10 mouse cellular contexts compared by ENCODE assay signal in the genomic region with DNA sequence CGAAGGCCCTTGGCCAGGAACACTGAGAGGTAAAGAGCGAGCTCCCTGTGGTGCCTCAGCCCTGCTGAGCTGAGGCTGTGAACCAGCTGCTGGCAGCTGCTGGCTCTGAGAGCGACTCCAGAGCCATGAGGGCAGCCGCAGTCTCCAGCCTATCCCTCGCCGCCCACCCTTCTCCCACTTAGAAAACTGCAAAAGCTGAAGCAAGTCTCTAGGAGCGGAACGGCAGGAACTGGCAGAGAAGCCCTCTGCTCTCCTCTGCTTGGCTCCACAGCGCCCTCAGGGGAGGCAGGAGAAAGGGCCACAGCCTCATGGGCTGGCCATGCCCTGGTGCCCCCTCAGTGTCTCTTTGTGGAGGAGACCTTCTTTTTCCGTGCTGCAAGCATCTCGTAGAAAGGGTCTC. TPM values are rescaled to one million over a fixed set of nuclear protein-coding genes. Genes with fewer than 3 reads are reported as not detected.
A peak's percentile ranks its signal among the peaks of the same experiment; 100 is the strongest.
DNase-seq lines count a peak whose midpoint lies in the region; ATAC-seq and TF ChIP-seq lines count a peak whose summit lies in the region.
"Had no signal": no experiment of that assay in that cellular context is flagged by ENCODE, and none has a peak within 500 bp of the region (broad histone marks: within the 10 kb centered on the region; RNA-seq: fewer than 3 reads in every experiment).

No protein-coding gene starts in this region.

- H3K27me3 ChIP-seq in heart, embryonic 13.5 days (replicated peaks): no peaks in the 10 kb centered on the region
- no peaks in the 10 kb centered on the region for H3K27me3 ChIP-seq in liver, embryonic 14.5 days (ENCODE audit: control insufficient read depth, insufficient read depth, low read length)
- no peaks in the 10 kb centered on the region for H3K27me3 ChIP-seq in liver, embryonic 12.5 days (replicated peaks)
- H3K27me3 ChIP-seq in intestine, embryonic 14.5 days (replicated peaks; ENCODE audit: control insufficient read depth, insufficient read depth, low read length): no peaks in the 10 kb centered on the region
- H3K27me3 ChIP-seq in stomach, embryonic 15.5 days (replicated peaks): no peaks in the 10 kb centered on the region
- H3K27me3 ChIP-seq: CH12.LX had no signal

- ATAC-seq in heart, embryonic 13.5 days (ENCODE audit: extremely low read depth, insufficient number of reproducible peaks, low FRiP score, low TSS enrichment): no peak
- no peak for ATAC-seq in liver, embryonic 14.5 days (ENCODE audit: insufficient read depth)
- ATAC-seq in liver, embryonic 12.5 days: no peak
- ATAC-seq in intestine, embryonic 14.5 days (replicated peaks; ENCODE audit: low FRiP score, low TSS enrichment, low read depth): no peak
- ATAC-seq in stomach, embryonic 15.5 days (ENCODE audit: insufficient read depth, low FRiP score, low read depth): 0 out of 2 replicates have a peak, but pooled peaks have one; percentile 13

- TF ChIP-seq CTCF in liver, embryonic 14.5 days (IDR thresholded peaks at IDR 0.05; ENCODE audit: low read depth): peak; percentile 13; the same call in 1 of the 2 replicates

- H3K9me3 ChIP-seq in heart, embryonic 13.5 days: no peaks in the 10 kb centered on the region
- no peaks in the 10 kb centered on the region for H3K9me3 ChIP-seq in liver, embryonic 14.5 days (ENCODE audit: control insufficient read depth, low read length)
- H3K9me3 ChIP-seq in liver, embryonic 12.5 days (replicated peaks): no peaks in the 10 kb centered on the region
- H3K9me3 ChIP-seq in intestine, embryonic 14.5 days (ENCODE audit: control insufficient read depth, low read length): no peaks in the 10 kb centered on the region
- no peaks in the 10 kb centered on the region for H3K9me3 ChIP-seq in stomach, embryonic 15.5 days

- peaks cover 78% of the 10 kb centered on the region for H3K36me3 ChIP-seq in heart, embryonic 13.5 days
- no peaks in the 10 kb centered on the region for H3K36me3 ChIP-seq in liver, embryonic 14.5 days (replicated peaks; ENCODE audit: control insufficient read depth, insufficient read depth, low read depth)
- H3K36me3 ChIP-seq in liver, embryonic 12.5 days: peaks cover 21% of the 10 kb centered on the region
- H3K36me3 ChIP-seq in intestine, embryonic 14.5 days (ENCODE audit: control insufficient read depth, insufficient read depth, low read length): peaks cover 65% of the 10 kb centered on the region
- peaks cover 7% of the 10 kb centered on the region; the same call in 1 of the 2 replicates for H3K36me3 ChIP-seq in stomach, embryonic 15.5 days

- H3K4me2 ChIP-seq in heart, embryonic 13.5 days: no peak overlapping the region
- no peak overlapping the region for H3K4me2 ChIP-seq in liver, embryonic 14.5 days (ENCODE audit: low read depth)
- H3K4me2 ChIP-seq in liver, embryonic 12.5 days: no peak overlapping the region
- H3K4me2 ChIP-seq in intestine, embryonic 14.5 days (ENCODE audit: low read length): no peak overlapping the region
- H3K4me2 ChIP-seq in stomach, embryonic 15.5 days: no peak overlapping the region

- WGBS in heart, embryonic 13.5 days: 47% methylated on average over 11 of the region's 11 CpGs
- WGBS in liver, embryonic 14.5 days (ENCODE audit: insufficient replicate concordance): 66% methylated on average over 11 of the region's 11 CpGs
- 75% methylated on average over 11 of the region's 11 CpGs for WGBS in liver, embryonic 12.5 days (ENCODE audit: insufficient replicate concordance)
- WGBS in intestine, embryonic 14.5 days: 44% methylated on average over 11 of the region's 11 CpGs
- 49% methylated on average over 11 of the region's 11 CpGs for WGBS in stomach, embryonic 15.5 days

- TF ChIP-seq EP300 in liver, embryonic 14.5 days (IDR thresholded peaks at IDR 0.05; ENCODE audit: low read depth): no peak

- H3K4me3 ChIP-seq in heart, embryonic 13.5 days: no peak overlapping the region
- no peak overlapping the region for H3K4me3 ChIP-seq in liver, embryonic 14.5 days (ENCODE audit: insufficient read depth in 1 of 2, low read depth in 2 of 2, low read length in 2 of 2)
- H3K4me3 ChIP-seq in liver, embryonic 12.5 days: no peak overlapping the region
- no peak overlapping the region for H3K4me3 ChIP-seq in intestine, embryonic 14.5 days (ENCODE audit: low read depth, low read length)
- H3K4me3 ChIP-seq in stomach, embryonic 15.5 days (replicated peaks): no peak overlapping the region

- peaks cover 75% of the 10 kb centered on the region for H3K4me1 ChIP-seq in heart, embryonic 13.5 days
- H3K4me1 ChIP-seq in liver, embryonic 14.5 days (replicated peaks; ENCODE audit: control insufficient read depth in 2 of 2, insufficient read depth in 2 of 2, low read length in 1 of 2): 0 out of 4 replicates have a peak, but pooled peaks cover 0 to 4% of the 10 kb centered on the region in 2 experiments
- H3K4me1 ChIP-seq in liver, embryonic 12.5 days: peaks cover 7% of the 10 kb centered on the region; the same call in 1 of the 2 replicates
- peaks cover 17% of the 10 kb centered on the region for H3K4me1 ChIP-seq in intestine, embryonic 14.5 days (replicated peaks; ENCODE audit: control insufficient read depth, insufficient read depth, low read length)
- H3K4me1 ChIP-seq in stomach, embryonic 15.5 days: peaks cover 10% of the 10 kb centered on the region

- peak overlapping the region; percentile 69 for H3K27ac ChIP-seq in heart, embryonic 13.5 days (replicated peaks)
- no peak overlapping the region for H3K27ac ChIP-seq in liver, embryonic 14.5 days
- H3K27ac ChIP-seq in liver, embryonic 12.5 days: no peak overlapping the region
- peak overlapping the region; percentile 73 for H3K27ac ChIP-seq in intestine, embryonic 14.5 days (ENCODE audit: low read depth)
- H3K27ac ChIP-seq in stomach, embryonic 15.5 days: peak overlapping the region; percentile 72

- no peak for DNase-seq in heart, adult 8-10 months (ENCODE audit: low spot score)
- no peak for DNase-seq in liver, embryonic 14.5 days (ENCODE audit: low read depth in 3 of 3, low spot score in 3 of 3)
- DNase-seq in intestine, embryonic 14.5 days (ENCODE audit: low spot score): peak; percentile 63
- DNase-seq in adrenal gland, postnatal 4 days (ENCODE audit: low spot score in 2 of 2): no peak
- no peak for DNase-seq in ovary, postnatal 10 days (ENCODE audit: low spot score)
- DNase-seq: midbrain, embryonic 14.5 days had no signal

- H3K9ac ChIP-seq in heart, embryonic 13.5 days: peak overlapping the region; percentile 62
- no peak overlapping the region for H3K9ac ChIP-seq in liver, embryonic 14.5 days (replicated peaks)
- no peak overlapping the region for H3K9ac ChIP-seq in liver, embryonic 12.5 days
- no peak overlapping the region for H3K9ac ChIP-seq in intestine, embryonic 14.5 days (ENCODE audit: low read length)
- H3K9ac ChIP-seq in stomach, embryonic 15.5 days: no peak overlapping the region

RNA-seq across cellular contexts. Expression of a gene that starts 35.2 kb away (rescaled TPM):
- 0.05 and 0.10 TPM in 2 replicates for polyA plus RNA-seq in heart, embryonic 13.5 days (2015; fragmentation: Nextera tagmentation; extraction: Ambion mirVana)
- total RNA-seq in heart, adult 8-10 months (2022): under 1 TPM; 0.03 to 0.66 (median 0.07) TPM
- polyA plus RNA-seq in liver, embryonic 14.5 days (2012; rRNA removed): 0.10 and 0.18 TPM in 2 replicates
- 0.04 and 0.23 TPM in 2 replicates for polyA plus RNA-seq in liver, embryonic 14.5 days (2014; fragmentation: Nextera tagmentation; extraction: Ambion mirVana)
- 0.06 and 0.10 TPM in 2 replicates for polyA plus RNA-seq in liver, embryonic 12.5 days (2016; fragmentation: Nextera tagmentation; extraction: Ambion mirVana)
- 0.14 and 0.26 TPM in 2 replicates for polyA plus RNA-seq in intestine, embryonic 14.5 days (2014; fragmentation: Nextera tagmentation; extraction: Ambion mirVana)
- 0.10 and 0.15 TPM in 2 replicates for polyA plus RNA-seq in stomach, embryonic 15.5 days (2015; fragmentation: Nextera tagmentation; extraction: Ambion mirVana)
- total RNA-seq in adrenal gland, postnatal 4 days (2021): under 1 TPM; 0.08 to 0.42 TPM

Comparison
In these comparisons a context has a peak if more than half of its experiments do, and no peak if none do; other contexts are left out.
1. H3K27ac ChIP-seq: peak in heart, embryonic 13.5 days (single experiment), intestine, embryonic 14.5 days (single experiment) and stomach, embryonic 15.5 days (single experiment); none in liver, embryonic 14.5 days (single experiment) and liver, embryonic 12.5 days (single experiment).